Mouse (Mus musculus): ENCODE results near the gene Clrn1.
A peak's percentile ranks its signal among the peaks of the same experiment; 100 is the strongest.

Clrn1 gene

DNA sequence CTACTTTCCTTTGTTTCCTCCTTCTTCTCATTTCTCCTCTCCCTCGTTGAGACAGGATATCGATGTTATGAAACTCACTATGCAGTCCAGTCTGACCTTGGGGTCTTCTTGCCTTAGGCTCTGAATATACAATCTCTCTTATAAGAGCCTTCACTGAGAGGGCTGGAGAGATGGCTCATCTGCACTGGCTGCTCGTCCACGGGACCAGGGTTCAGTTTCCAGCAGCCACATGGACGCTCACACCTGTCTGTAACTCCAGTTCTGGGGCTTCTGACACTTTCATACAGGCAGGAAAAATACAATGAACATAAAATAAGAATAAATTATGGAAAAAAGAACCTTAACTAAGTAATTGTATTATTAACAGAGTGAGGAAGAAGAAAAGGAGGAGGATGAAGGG, 53.6 kb downstream of the Clrn1 start:
- DNase-seq (ENCODE audit: low spot score) = no peak

DNA sequence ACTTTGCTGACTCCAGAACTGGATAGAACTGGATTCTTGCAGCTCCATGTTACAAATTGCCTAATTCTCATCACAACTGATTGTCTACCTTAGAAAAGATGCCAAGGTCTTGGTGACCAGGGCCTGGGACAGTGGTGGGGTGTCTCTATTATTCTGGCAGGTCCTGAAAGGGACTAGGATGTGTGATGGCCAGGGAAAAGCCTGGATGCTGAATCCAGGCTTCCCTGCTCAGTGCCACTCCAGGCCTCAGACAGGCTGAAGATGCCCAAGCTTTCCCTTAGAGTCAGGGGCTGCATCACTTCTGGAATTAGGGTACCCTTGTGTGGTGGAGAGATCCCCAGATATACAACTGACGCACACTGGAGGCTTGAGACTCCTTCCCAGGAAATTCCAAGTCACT, 55.2 kb downstream of the Clrn1 start:
- no peak for DNase-seq (ENCODE audit: low spot score)

DNA sequence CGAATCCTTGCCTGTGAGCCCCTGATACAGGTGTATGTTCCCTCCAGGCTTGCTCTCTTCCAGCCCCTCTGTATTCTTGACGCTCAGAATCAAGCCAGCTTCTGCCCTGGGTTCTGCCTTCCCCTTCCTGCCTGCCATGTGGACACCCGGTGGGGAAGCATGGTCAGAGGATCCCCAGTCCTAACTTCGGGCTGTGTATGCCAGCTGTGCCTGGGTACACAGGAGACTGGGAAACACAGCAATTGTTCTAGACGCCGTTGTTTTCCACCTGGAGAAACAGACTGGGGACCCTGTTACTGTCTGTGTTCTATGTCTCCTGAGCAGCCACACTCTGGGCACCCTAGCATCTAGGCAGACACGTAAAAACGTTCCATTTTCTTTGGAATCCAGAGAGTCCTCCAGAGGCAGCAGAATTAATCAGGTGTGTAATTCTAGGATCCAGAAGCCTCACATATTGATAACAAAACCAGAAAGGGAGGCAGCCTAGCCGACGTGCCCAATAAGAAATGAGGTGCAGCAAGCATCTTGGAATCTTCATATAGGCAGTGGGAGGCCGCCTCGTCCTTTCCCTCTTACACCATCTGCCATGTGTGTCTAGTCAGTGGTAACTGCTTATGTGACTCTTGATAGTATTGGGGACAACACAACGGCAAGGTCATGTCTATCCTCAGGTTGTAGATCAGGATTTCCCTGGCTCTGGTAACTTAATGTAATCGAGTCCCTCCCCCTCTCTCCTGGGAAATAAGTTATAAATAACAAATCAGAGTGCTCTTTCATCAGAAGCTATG, 56.6 kb downstream of the Clrn1 start:
- no peak for DNase-seq (ENCODE audit: low spot score)

DNA sequence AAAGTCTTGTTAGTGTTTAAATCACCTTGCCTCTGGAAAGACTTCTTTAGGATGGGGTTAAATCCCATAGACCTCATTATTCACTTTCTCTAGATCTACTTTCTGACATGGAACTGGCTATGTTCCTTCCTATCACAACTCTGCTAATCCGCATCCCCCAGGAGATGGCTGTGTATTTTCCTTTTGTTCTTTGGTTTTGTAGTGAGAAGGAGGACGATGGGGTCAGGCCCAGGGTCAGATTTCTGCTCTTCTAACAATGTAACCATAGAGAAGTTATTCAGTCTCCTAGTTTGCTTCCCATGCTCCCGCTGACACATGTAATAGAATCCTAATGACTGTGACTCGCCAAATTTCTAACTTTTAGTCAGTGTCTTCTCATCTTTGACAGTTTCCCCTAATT, 58.9 kb downstream of the Clrn1 start:
- DNase-seq (ENCODE audit: low spot score) = no peak

DNA sequence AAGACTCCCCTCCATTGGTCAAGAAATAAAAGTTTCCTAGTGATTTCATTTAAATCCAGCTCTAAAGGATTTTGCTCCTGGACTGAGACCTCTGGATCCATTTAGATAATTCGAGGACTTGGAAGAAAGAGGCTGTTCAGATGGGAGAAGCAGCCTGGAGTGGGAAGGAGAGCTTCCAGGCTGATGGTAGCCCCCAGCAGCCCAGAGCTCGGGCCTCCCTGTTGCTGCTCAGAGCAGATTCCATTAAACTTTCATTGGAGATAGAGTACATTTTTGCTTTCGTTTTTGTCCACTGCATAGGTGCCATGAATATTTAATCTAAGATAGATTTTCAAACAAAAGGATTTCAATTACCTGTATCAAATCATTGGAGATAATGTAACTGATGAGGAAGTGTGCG, 62.9 kb downstream of the Clrn1 start, which contains the start of gene Mindy4b-ps:
Gene Mindy4b-ps (minus strand): TSS at position 101 of the 400 bp plus-strand sequence.
- DNase-seq (ENCODE audit: low spot score) = no peak

DNA sequence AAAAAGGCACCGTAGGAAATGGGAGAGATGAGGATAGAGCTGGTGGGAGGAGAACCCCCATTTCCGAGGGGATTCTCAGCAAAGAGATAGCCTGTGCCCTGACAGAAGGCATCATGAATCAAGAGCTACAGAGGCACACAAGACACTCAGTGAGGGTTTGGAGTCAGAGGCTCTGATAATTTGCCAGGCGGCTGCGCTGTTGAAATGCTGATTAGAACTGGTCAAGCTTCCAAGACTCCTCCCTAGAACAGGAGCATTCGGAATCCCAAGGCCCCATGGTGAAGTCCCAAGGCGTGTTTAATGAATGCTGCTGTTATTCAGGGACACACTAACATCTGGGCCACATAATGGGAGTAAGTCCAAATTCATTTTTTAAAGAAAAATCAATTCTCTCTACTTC, 67.8 kb downstream of the Clrn1 start:
- peak; percentile 16 for DNase-seq (ENCODE audit: low spot score)

DNA sequence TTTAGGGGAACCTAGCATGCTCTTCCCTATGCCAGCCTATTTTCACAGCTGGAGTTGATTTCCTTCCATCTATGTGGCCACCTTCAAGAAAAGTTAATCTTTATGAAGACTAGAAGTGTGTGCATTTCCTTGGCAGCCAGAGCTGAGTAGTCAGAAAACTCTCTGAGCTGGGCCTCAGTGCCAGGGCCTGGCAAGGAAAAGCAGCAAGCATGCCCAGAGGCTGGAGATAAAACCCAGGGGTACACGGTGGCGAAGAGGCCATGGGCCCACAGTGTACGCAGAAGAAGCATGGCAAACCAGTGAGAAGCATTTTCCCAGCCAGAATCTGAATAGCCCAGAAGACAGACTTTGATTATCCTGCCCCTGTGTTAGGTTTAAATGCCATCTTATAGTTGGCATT, 70.9 kb downstream of the Clrn1 start:
- no peak for DNase-seq (ENCODE audit: low spot score)

DNA sequence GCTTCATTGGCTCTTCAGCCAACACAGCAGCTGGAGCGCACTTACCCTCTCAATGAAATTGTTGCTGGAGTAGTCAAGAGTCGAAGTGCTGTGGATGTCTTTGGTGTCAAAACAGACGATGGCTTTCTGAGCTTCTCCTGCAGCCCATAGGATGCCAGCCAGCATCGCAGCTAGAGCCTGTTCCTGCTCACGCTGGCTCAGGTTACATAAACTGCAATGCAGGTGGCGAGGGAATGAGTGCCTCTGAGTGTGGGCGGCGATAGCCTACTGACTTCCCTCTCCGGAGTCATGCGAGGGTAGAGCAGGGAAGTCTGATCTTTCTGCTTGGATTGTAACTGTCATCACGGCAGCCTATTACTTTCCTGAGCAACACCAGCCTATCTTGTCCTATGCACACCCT, 74.8 kb downstream of the Clrn1 start:
- DNase-seq (ENCODE audit: low spot score) = no peak

DNA sequence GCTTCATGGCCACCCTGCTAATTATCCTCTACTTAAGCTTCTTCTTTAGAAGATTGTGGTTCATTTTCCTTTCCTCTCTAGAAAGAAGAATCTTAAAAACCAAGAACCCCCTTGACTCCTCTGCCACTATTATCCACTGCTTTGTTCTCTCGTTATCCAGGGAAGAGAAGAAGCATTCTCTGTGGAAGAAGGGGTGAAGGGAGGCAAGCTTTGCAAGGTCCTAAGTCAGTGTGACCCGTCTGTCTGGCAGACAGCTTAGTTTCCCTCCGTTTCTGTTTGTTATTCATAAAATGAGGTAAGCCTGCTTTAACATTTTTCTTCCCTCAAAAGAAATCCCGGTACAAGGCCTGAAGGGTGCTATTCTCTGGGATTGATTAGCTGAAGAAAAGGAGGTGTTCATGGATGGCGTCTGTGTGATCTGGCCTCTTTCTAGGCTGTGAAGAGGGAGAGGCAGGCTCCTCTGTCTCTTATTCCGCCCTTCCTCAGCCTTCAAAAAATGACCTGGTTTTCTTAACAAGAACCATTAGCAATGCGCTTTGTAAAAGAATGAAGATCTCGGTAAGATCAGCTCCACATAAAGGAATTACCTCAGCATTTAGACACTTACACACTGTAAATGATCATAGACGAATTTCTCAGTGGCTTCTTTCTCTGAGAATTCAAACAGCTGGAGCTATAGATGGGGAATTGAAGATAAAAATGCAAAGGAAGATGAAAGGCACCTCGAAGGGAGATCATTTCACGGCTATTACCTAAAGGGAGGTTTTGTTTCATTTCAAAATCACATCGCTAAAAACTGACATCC, 75.8 kb downstream of the Clrn1 start:
- no peak for DNase-seq (ENCODE audit: low spot score)

DNA sequence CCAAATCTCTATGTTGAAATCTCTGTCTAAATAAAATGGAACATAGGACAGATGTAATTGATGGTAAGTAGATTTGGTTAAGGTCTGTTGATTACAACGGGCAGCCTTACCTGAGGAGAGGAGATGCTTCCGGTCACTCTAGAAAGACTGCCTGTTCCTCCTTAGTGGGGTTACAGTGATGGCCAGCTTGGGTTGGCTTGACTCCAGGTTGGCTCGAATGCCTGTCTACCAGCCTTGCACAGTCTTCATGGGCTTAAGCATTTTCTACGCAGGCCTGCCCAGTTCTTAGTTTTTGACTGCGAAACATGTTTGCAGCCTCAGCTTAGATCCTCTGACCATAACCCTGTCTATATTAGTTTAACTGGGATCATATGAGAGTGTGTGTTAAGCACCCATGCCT, 76.5 kb downstream of the Clrn1 start:
- DNase-seq (ENCODE audit: low spot score) = no peak

DNA sequence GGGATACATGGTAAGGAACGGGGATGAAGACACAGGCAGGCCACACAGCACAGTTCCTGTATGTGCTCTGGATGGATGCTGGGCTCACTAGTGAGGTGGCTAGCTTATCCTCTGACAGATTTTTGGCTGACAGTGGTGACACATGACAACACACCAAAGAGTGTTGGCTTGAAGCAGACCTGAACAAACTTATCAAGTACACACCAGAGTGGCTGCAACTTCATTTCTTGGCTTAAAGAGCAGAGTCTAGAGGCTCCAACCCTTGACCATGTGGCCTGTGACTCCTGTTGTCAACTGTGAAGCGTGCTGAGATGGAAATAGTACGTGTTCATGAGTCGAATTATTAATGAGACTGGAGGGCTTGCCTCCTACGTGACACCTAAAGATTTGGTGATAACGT, 80.4 kb downstream of the Clrn1 start:
- DNase-seq (ENCODE audit: low spot score) = no peak

DNA sequence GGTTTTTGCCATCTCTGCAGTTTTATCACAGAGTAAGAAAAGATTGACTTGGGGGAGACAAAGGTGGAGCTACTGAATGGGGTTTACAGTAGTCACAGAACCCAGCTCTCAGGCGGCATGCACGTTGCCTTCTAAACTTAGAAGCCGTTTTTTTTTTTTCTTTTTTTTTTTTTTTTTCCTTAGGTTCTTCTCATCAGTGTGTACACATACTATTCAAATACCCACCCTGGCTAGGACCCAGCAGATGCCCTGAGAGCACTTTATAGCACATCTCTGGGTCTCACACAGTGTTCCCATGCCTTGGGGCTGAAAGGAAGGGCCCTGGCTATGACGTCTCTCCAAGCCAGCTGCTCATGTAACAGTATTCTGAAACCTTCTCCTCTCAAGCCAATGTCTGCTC, 86.5 kb downstream of the Clrn1 start:
- DNase-seq (ENCODE audit: low spot score) = no peak

DNA sequence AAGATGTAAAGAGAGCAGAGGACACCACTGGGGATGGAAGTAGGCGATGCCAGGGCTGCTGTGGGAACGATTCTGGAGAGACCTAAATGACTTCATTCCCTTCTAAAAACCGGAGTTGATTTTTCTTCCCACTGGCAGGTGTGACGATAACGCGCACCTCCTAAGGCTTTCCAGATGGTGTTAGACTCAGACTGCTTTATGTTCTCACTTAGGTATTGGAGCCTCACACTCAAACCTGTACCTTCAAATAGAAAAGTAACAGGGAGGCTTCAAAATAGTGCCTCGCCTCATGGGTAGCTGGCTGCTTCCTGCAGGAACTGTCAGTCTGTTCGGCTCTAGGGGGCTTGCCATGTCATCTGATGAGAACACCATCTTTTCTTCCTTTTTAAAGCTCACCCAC, 86.9 kb downstream of the Clrn1 start:
- DNase-seq (ENCODE audit: low spot score) = no peak

Data from ovary, postnatal 36 days (tissue).